Mouse (Mus musculus): ENCODE measurements around the gene Chil1.

The Chil1 gene

DNA sequence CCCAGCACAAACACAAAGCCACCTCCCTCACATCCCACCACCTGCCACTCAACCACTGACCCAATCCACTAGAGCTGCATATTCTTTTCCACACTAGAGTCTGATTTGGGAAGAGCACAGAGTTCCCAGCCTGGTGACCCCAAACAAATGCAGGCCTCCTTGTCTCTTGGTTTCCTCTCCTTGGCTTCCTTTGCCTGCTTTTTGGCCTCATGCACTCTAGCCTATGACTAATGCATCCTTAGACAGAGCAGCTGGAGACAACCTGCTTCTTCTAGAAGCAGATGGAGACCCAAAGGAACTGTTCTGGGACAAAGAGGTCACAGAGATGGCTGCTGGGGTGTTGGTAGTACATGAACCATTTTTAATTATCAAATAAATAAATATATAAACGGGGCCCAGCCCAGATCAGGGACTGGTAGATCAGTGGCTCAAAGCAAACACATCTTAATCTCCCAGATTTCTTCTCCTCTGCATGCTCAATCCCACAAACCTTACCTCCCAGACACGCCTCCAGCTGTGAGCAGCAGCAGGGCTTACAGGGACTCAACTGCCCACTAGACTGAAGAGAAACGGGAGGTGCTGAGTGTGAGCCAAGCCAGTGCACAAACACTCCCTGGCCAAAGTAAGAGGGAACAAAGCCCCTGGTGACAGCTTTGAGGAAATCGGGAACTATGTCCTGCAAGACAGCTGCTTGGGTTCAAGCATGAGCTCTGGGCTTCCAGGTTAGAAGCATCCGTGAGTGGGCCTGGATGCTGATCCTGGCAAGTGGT, 48.0 kb downstream of the Chil1 start:
- no peak for DNase-seq (ENCODE audit: low read depth in 2 of 2, low spot score in 2 of 2)

DNA sequence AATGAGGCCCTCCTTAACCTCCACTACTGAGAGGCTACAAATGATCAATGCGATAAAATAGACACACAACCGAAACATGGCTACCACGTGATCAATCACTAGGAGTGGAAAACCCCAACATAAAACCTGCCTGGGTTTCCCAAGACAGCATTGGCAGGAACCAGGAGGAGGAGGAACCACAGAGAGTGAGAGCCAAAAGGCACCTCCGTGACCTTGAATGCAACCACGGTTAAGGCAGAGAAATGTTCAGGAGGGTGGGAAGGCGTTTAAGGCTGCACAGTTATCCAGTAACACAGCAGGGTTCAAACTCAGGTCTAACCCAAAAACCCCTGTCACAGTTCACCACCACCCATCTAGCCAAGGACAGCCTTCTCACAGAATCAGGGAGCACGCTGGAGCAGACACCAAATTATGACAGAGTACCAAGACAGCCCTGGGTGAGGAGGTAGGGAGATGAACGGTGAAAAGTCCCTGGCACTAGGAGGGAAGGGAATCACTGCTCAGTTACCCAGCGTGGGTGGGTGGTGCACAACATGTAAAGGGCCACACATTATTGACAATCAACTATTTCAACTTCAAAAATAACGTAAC, 48.8 kb downstream of the Chil1 start:
- no peak for DNase-seq (ENCODE audit: low read depth in 2 of 2, low spot score in 2 of 2)

DNA sequence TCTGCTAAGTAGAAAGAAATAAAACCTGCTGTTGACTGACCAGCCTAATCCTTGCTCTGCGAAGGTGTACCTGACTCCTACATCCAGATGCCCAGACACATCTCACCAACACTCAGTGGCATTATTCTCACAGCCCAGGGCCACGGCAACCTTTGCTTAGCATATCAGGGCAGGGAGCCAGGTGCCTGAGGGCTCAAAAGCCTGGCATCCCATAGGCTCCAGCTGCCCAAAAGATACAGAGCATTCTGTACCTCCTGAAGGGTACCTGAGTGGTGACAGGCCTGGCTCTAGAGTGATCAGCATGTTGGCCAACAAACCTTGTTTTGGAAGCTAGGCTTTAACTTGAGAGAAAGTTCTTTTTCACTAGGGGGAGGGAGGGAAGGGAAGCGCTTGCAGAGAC, 49.3 kb downstream of the Chil1 start:
- no peak for DNase-seq (ENCODE audit: low read depth in 2 of 2, low spot score in 2 of 2)

DNA sequence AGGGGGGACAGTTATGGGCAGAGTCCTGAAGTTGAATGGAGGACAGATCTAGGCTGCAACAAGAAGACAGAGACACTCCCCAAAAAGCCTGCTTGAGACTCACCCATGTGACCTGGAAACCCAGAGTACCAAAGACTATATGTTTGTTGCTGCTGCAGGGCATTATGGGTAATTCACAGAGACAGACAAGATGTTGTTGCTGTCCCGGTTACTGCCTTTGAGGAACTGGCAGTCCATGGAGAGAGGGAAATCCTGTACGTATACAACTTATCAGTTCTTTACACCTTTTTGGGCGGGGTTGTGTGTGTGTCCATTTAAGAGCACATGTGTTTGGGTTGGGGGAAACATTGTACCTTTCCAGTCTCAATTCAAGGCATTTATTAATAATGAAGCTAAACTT, 49.7 kb downstream of the Chil1 start:
- DNase-seq (ENCODE audit: low read depth in 2 of 2, low spot score in 2 of 2), result no peak

DNA sequence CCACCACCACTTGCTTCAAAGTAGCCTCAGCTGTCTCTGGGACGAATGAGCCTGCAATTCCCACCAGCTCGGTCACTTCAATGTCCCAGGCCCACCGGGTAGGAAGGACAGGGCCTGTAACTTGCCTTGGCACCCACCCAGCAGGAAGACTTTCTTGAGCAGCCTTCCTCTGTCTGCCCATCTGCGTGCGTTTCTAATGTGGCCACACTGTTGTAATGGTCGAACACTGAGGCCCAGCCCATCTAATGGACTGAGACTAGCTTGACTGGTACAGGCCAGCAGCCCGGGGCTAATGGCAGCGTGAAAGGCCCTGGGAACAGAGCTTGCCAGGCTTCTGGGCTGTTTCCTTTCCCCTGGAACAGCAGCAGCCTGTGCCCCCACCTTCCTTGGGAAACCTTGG, 50.4 kb downstream of the Chil1 start:
- no peak for DNase-seq (ENCODE audit: low read depth in 2 of 2, low spot score in 2 of 2)

DNA sequence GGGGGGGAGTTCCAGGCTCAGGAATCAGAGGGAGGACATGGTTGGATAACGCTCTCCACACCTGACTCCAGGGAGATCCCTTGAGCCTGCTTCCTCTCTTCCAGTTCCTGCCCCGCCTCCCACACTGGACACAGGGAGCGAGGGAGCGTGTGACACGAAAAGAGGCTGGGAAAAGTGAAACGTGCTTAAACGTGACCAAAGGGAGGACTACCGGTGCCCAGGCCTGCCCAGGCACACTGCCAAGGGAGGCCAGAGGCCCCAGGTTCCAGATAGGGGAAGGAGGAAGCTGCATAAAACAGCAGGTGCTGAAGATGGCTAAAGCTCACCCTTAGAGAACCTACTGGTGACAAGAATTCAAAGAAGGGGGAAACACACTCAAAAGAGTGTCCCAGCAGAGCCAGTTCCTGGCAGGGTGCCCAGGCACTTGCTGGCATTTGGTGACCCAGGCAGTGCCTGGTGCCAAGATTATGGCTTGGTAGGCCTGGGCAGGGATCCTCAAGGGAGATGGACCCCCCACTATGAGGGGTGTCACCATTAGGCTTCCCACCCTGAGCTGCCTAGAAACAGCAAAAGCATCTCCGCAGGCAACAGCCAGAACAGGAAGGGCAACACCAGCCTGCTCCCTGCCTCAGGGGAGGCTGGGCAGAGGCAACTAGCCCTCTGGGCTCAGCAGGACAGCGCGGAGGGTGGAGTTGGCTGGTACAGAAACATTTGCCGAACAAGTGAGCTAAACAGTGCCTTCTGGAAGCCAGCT, 51.0 kb downstream of the Chil1 start:
- DNase-seq (ENCODE audit: low read depth in 2 of 2, low spot score in 2 of 2), result no peak

DNA sequence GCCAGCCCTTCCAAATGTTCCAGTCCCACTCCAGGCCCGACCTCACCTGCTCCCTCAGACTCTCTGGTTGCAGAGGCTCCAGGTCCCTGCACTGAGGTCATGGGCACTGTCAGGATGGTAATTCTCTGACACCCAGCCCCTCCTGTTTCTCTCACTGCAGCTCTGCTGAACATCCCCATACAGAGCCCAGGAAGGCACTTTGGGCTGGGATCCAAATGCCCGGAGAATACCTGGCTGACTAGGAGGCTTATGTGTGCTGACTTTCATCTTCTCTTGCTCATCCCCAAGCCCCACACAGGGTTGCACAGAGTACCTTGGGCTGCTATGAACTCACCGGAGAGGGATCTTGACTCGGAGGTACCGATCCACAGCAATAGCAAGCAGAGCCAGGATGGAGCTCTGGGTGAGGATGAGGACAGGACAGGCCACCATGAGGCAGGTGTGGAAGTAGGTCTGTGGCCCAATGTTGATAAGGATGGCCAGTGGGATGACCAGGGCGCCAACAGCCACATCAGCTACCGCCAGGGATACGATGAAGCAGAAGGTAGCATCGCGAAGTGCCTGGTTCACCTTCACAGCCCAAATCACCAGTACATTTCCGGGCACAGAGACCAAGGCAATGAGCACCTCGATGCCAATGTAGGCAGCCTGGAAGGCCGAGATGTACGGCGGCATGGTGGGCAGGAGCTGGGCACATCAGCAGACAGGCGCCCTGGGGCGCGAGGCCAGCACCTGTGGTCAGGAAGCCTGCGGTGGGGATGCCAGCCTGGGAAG, 51.9 kb downstream of the Chil1 start:
- DNase-seq (ENCODE audit: low read depth in 2 of 2, low spot score in 2 of 2), result no peak

DNA sequence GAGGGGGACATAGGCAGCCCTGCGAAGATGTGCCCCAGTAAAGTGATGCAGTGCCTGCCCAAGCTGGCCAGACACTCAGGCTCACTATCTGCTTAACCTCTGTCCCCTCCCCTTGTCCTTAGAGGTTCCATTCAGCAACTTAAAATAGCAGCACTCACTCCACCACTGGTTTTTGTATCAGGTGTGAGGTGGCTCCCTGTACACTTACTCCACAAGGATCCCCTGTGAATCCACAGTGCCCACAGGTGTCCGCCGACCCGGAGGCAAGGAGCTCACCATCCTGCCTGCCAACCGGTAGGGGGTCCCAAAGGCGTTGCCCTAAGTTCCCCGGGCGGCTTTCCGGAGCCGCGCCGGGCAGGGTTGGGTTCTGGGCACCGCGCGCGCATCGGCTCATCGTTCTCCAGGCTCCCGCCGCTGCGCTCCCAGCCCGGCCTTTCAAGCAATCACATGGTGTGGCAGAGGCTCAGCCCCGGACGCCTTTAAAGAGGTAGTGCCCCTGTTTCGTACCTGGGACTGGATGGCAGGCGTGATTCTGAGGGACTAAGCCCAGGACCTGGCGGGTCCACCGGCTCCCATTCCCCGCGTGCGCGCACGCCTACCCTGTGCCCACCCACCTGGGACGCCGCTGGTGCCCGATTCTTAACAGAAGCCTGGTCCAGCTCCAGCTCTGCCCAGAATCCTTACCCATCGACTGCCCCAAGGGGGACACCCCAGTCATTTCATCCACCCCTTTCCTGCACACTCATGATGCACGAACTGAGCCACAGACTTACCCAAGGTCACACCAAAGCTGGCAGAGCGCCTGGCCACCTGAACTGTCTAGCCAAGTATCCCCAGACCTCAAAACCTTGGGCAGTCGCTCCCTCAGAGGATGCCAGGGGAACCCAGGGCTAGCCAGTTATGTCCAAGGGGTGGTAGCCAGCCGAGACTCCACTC, 52.7 kb downstream of the Chil1 start:
- no peak for DNase-seq (ENCODE audit: low read depth in 2 of 2, low spot score in 2 of 2)

DNA sequence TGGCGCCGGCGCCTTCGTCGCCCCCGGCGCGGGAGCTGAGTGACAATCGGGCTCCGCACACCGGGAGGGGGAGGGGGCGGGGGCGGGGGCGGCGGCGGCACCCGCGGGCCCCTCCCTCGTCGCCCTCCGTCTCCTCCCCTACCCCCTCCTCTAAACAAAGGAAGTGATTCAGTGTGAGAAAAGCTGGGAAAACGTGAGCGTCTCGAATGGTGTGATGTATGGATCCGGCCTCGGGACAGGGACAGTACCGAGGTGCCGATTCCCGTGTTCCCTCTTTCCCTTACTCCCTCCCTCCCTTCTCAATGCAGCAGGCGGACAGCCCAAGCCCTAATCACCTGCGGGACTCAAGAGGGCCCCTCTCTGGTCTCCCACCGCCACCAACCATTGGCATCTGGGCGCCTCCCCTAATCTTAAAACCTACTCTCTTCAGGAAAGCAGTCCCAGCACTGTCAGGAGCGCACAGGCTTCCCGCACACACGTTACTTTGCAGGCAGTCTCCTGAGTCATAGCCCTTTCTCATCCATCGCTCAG, 53.5 kb downstream of the Chil1 start, which contains the start of gene Adora1:
Adora1 (minus strand) TSS at position 41 of the 531 bp plus-strand sequence.
- no peak for DNase-seq (ENCODE audit: low read depth in 2 of 2, low spot score in 2 of 2)

DNA sequence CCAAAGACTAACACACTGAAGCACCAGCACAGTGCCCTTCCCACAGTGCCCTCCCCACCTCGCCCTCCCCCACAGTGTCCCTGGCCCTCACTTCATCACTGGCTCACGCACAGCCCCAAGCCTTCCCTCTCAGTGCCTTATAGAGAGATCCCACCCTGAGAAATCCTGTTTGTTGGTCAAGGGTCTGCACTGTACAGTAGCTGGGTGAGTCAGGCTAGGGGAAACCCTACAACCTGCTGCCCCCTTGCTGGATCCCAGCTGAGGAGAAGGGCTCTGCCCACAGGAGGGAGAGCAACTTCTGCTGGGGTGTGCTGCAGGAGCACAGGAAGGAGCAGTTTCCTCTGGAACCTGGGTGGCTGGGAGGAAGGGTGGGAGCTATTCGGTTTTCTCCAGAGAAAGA, 54.2 kb downstream of the Chil1 start:
- no peak for DNase-seq (ENCODE audit: low read depth in 2 of 2, low spot score in 2 of 2)

DNA sequence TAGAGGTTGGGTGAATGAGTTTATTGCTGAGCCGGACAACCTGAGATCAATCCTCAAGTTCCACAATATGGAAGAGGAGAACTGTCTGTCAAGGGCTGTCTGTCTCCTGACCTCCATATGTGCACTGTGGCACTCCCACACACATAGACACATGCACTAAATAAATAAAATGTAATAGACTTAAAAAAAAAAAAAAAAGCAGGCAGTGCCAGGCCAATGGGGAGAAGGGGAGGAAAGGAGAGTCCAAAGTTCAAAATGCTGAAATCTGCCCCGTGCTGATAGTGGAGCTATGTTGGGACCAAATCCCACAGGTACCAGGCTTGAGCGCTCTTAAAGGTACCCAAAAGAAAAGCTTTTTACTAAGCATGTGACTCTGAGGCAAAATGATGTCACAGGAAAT, 55.5 kb downstream of the Chil1 start:
- no peak for DNase-seq (ENCODE audit: low read depth in 2 of 2, low spot score in 2 of 2)
